In genomic region chr2:26556535-26556993, GRCm38 (mm10) we compare ENCODE assay signal across 16 mouse cellular contexts. TPM values are rescaled to one million over a fixed set of nuclear protein-coding genes. Genes with fewer than 3 reads are reported as not detected.
DNase-seq lines count a peak whose midpoint lies in the region; ATAC-seq and TF ChIP-seq lines count a peak whose summit lies in the region.
"Had no signal": no experiment of that assay in that cellular context is flagged by ENCODE, and none has a peak within 500 bp of the region (broad histone marks: within the 10 kb centered on the region; RNA-seq: fewer than 3 reads in every experiment).

No protein-coding gene starts in this region.

- peak overlapping the region; percentile 62 for H3K27ac ChIP-seq in heart, embryonic 10.5 days
- H3K27ac ChIP-seq in heart, embryonic 14.5 days (replicated peaks in 1 of 2; ENCODE audit: control insufficient read depth in 1 of 2, insufficient read depth in 1 of 2, low read depth in 2 of 2, low read length in 2 of 2), result peak overlapping the region in 1 of 2 experiments; percentile 45; a peak in 1 of 4 replicates
- H3K27ac ChIP-seq in forebrain, postnatal 0 days (ENCODE audit: low read depth, low read length), result no peak overlapping the region
- H3K27ac ChIP-seq: hindbrain, embryonic 13.5 days had no signal

- no peak for TF ChIP-seq CTCF in forebrain, postnatal 0 days (IDR thresholded peaks at IDR 0.05; ENCODE audit: low read depth)

- ATAC-seq in heart, embryonic 14.5 days (ENCODE audit: insufficient number of reproducible peaks, insufficient read depth, low FRiP score, low read depth), result no peak
- no peak for ATAC-seq in forebrain, postnatal 0 days
- ATAC-seq: Patski had no signal

- H3K4me3 ChIP-seq in heart, embryonic 10.5 days, result 0 out of 2 replicates have a peak overlapping the region, but pooled peaks have one; percentile 23
- H3K4me3 ChIP-seq in heart, embryonic 14.5 days (ENCODE audit: control insufficient read depth in 1 of 2, insufficient read depth in 1 of 2, low read depth in 1 of 2, low read length in 2 of 2), result no peak overlapping the region
- H3K4me3 ChIP-seq in forebrain, postnatal 0 days (ENCODE audit: low read depth, low read length), result no peak overlapping the region
- H3K4me3 ChIP-seq: hindbrain, embryonic 13.5 days; megakaryocyte, embryonic 14.5 days had no signal

- WGBS in heart, embryonic 10.5 days, result 20% methylated on average over 4 of the region's 4 CpGs
- 35% methylated on average over 4 of the region's 4 CpGs for WGBS in heart, embryonic 14.5 days
- WGBS in forebrain, postnatal 0 days, result 73% methylated on average over 4 of the region's 4 CpGs

- H3K27me3 ChIP-seq in heart, embryonic 10.5 days (ENCODE audit: insufficient read depth, poor library complexity, severe bottlenecking), result peaks cover 15% of the 10 kb centered on the region; the same call in 1 of the 2 replicates
- no peaks in the 10 kb centered on the region for H3K27me3 ChIP-seq in heart, embryonic 14.5 days (ENCODE audit: control insufficient read depth, insufficient read depth, low read length)
- H3K27me3 ChIP-seq in forebrain, postnatal 0 days (ENCODE audit: insufficient read depth, low read length), result no peaks in the 10 kb centered on the region
- H3K27me3 ChIP-seq: Patski had no signal

- DNase-seq in heart, embryonic 10.5 days (ENCODE audit: low spot score), result no peak
- no peak for DNase-seq in heart, postnatal 25 days (ENCODE audit: low spot score)
- peak; percentile 59 for DNase-seq in ovary, adult 18-20 months (ENCODE audit: low spot score)
- DNase-seq in ovary, postnatal 14 days (ENCODE audit: low spot score), result no peak
- DNase-seq in lung, postnatal 36 days, result peak; percentile 76
- DNase-seq in adipocyte (ENCODE audit: low spot score), result no peak
- no peak for DNase-seq in forebrain, postnatal 0 days
- DNase-seq: cerebellum, adult 8-10 months; kidney, postnatal 10 days had no signal

- H3K9me3 ChIP-seq in heart, embryonic 10.5 days, result no peaks in the 10 kb centered on the region
- H3K9me3 ChIP-seq in heart, embryonic 14.5 days (ENCODE audit: control insufficient read depth, low read length), result no peaks in the 10 kb centered on the region
- H3K9me3 ChIP-seq in forebrain, postnatal 0 days (ENCODE audit: low read length), result no peaks in the 10 kb centered on the region
- H3K9me3 ChIP-seq: hindbrain, embryonic 13.5 days; megakaryocyte, embryonic 14.5 days had no signal

- H3K36me3 ChIP-seq in heart, embryonic 10.5 days, result no peaks in the 10 kb centered on the region
- no peaks in the 10 kb centered on the region for H3K36me3 ChIP-seq in heart, embryonic 14.5 days (ENCODE audit: control insufficient read depth, insufficient read depth, low read length)
- no peaks in the 10 kb centered on the region for H3K36me3 ChIP-seq in forebrain, postnatal 0 days (ENCODE audit: insufficient read depth)
- H3K36me3 ChIP-seq: hindbrain, embryonic 13.5 days had no signal

- H3K4me2 ChIP-seq in heart, embryonic 14.5 days (ENCODE audit: low read length), result peak overlapping the region; percentile 22
- no peak overlapping the region for H3K4me2 ChIP-seq in forebrain, postnatal 0 days (ENCODE audit: low read depth)
- H3K4me2 ChIP-seq: hindbrain, embryonic 13.5 days had no signal

- peak overlapping the region; percentile 42; the same call in 1 of the 2 replicates for H3K9ac ChIP-seq in heart, embryonic 14.5 days (ENCODE audit: low read length)
- H3K9ac ChIP-seq in forebrain, postnatal 0 days, result no peak overlapping the region
- H3K9ac ChIP-seq: hindbrain, embryonic 13.5 days had no signal

- peaks cover 43% of the 10 kb centered on the region for H3K4me1 ChIP-seq in heart, embryonic 10.5 days
- H3K4me1 ChIP-seq in heart, embryonic 14.5 days (ENCODE audit: control insufficient read depth in 2 of 2, insufficient read depth in 2 of 2, low read length in 2 of 2), result peaks cover 15 to 22% of the 10 kb centered on the region in 2 experiments
- H3K4me1 ChIP-seq in forebrain, postnatal 0 days (ENCODE audit: insufficient read depth), result no peaks in the 10 kb centered on the region

- intact Hi-C loops in heart, postnatal 25 days (cut with DNase I), result no loop called here

RNA-seq across cellular contexts. Expression of gene Egfl7, which starts 23.2 kb away (rescaled TPM):
- 164 and 186 TPM in 2 replicates for polyA plus RNA-seq in heart, embryonic 10.5 days (2016; fragmentation: Nextera tagmentation; extraction: Ambion mirVana)
- total RNA-seq in heart, postnatal 25 days (2021), result 100 to 1,000 TPM; 149 to 179 TPM
- polyA plus RNA-seq in heart, embryonic 14.5 days (2014; fragmentation: Nextera tagmentation; extraction: Ambion mirVana), result 161 and 177 TPM in 2 replicates
- 63.9 and 64.6 TPM in 2 replicates for total RNA-seq in forebrain, postnatal 0 days (2014; rRNA removed)
- polyA plus RNA-seq in forebrain, postnatal 0 days (2015; fragmentation: Nextera tagmentation; extraction: Ambion mirVana), result 52.8 and 67.3 TPM in 2 replicates

RNA-seq across cellular contexts. Expression of gene Gm20532, which starts 29.9 kb away (rescaled TPM):
- polyA plus RNA-seq in heart, embryonic 10.5 days (2016; fragmentation: Nextera tagmentation; extraction: Ambion mirVana), result not detected in 2 replicates
- total RNA-seq in heart, postnatal 25 days (2021), result not detected
- polyA plus RNA-seq in heart, embryonic 14.5 days (2014; fragmentation: Nextera tagmentation; extraction: Ambion mirVana), result not detected in 2 replicates
- total RNA-seq in forebrain, postnatal 0 days (2014; rRNA removed), result not detected in 2 replicates
- polyA plus RNA-seq in forebrain, postnatal 0 days (2015; fragmentation: Nextera tagmentation; extraction: Ambion mirVana), result not detected in 2 replicates
- total RNA-seq: left cerebral cortex, postnatal 14 days had no signal
- polyA plus RNA-seq: embryonic facial prominence, embryonic 14.5 days; frontal cortex, adult 2 months; hindbrain, embryonic 13.5 days; Patski had no signal

RNA-seq across cellular contexts. Expression of gene Notch1, which starts 40.1 kb away (rescaled TPM):
- polyA plus RNA-seq in heart, embryonic 10.5 days (2016; fragmentation: Nextera tagmentation; extraction: Ambion mirVana), result 13.2 and 16.6 TPM in 2 replicates
- total RNA-seq in heart, postnatal 25 days (2021), result 10 to 100 TPM; 27.5 to 32.3 TPM
- 21.2 and 21.6 TPM in 2 replicates for polyA plus RNA-seq in heart, embryonic 14.5 days (2014; fragmentation: Nextera tagmentation; extraction: Ambion mirVana)
- total RNA-seq in forebrain, postnatal 0 days (2014; rRNA removed), result 23.8 and 38.7 TPM in 2 replicates
- polyA plus RNA-seq in forebrain, postnatal 0 days (2015; fragmentation: Nextera tagmentation; extraction: Ambion mirVana), result 5.0 and 6.8 TPM in 2 replicates

RNA-seq across cellular contexts. Expression of gene Agpat2, which starts 47.7 kb away (rescaled TPM):
- 20.4 and 28.9 TPM in 2 replicates for polyA plus RNA-seq in heart, embryonic 10.5 days (2016; fragmentation: Nextera tagmentation; extraction: Ambion mirVana)
- total RNA-seq in heart, postnatal 25 days (2021), result 10 to 100 TPM; 49.7 to 51.6 TPM
- polyA plus RNA-seq in heart, embryonic 14.5 days (2014; fragmentation: Nextera tagmentation; extraction: Ambion mirVana), result 24.0 and 24.7 TPM in 2 replicates
- total RNA-seq in forebrain, postnatal 0 days (2014; rRNA removed), result 7.8 and 10.0 TPM in 2 replicates
- polyA plus RNA-seq in forebrain, postnatal 0 days (2015; fragmentation: Nextera tagmentation; extraction: Ambion mirVana), result 4.8 and 6.2 TPM in 2 replicates

Comparison
In these comparisons a context has a peak if more than half of its experiments do, and no peak if none do; other contexts are left out.
1. DNase-seq: peak in ovary, adult 18-20 months (single experiment) and lung, postnatal 36 days (single experiment); none in heart, embryonic 10.5 days (single experiment), heart, postnatal 25 days (single experiment), ovary, postnatal 14 days (single experiment), adipocyte (single experiment) and forebrain, postnatal 0 days (single experiment).